Mouse (Mus musculus) frontal cortex, postnatal 25 days (tissue): ENCODE data around the gene Plekhh2.

Source experiments
- DNase-seq, 2 experiments: peaks; one replicate each; pipeline ENCODE4 v3.0.0; 2022; ENCODE audit warnings: low spot score in 2 of 2

The Plekhh2 gene

DNA sequence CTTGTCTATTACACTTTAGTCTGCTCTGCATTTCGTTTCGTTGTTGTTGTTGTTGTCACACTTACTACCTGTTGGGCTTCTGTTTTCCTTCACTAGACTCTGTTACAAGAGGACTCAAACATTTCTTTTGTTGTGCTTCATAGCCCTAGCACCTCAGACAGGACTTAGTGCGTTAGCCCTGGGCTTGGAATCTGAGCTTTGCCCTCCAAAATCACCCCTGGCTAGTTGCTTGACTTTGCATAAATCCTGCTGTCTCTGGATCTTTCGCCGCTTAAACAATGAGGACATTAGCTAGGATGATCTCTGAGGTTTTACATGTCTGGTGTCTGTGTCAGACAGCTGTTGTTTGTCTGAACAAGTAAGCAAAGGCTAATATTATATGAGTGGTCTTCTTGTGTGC is 62.2 kb downstream of the Plekhh2 start:
- no peak for DNase-seq

- no peak for DNase-seq
These were observed 63.4 kb downstream of the Plekhh2 start for GRCm38 (mm10) chr17:84575108-84575507.

DNA sequence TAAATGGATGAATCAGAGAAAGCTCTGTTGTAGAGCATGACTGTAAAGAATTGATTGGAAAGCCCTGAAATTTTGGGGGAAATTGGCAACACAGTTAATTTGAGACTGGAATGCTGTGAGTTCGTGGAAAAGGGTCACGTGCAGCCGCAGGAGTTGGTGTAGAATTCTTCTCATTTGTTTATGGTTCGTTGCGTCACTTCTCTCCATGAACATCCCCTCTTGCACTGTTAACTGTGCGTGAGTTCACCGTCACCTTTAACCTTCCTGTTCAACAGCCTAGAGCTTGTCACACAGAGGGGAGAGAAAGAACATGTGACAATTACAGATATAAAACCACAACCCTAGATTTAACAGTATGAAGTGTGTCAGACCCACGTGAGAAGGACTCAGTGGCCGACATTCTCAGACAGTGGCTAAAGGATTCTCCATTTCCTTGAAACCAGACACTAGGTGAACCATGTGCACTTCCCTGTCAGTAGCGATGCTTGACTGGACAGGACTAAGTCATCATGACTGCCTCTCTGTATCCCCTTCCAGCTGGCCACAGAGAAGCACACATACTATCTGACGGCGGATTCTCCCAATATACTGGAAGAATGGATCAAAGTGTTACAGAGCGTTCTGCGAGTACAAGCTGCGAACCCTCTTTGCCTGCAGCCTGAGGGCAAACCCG is 65.1 kb downstream of the Plekhh2 start:
- no peak for DNase-seq

DNA sequence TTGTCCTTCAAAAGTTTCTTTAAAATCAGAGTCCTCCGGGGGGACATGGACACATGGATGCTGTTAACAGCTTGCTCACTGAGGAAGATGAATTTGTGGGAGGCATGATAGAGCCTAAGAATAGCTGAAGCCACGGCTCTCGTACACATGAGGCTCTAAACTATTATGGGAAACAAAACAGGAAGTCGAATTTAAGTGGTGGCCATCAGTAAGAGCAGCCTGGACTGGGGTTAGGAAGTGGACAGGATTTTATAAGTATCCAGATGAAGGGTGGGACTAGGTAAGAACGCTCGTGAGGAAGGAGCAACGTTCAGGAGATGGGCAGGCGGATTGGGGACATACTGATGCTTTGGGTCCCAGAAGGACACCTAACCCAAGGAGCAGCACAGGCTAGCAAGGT is 67.6 kb downstream of the Plekhh2 start:
- no peak for DNase-seq

GRCm38 (mm10) chr17:84579817-84580216 is 68.1 kb downstream of the Plekhh2 start:
- no peak for DNase-seq

- DNase-seq, result no peak
These were observed 69.1 kb downstream of the Plekhh2 start for GRCm38 (mm10) chr17:84580821-84581220.

DNA sequence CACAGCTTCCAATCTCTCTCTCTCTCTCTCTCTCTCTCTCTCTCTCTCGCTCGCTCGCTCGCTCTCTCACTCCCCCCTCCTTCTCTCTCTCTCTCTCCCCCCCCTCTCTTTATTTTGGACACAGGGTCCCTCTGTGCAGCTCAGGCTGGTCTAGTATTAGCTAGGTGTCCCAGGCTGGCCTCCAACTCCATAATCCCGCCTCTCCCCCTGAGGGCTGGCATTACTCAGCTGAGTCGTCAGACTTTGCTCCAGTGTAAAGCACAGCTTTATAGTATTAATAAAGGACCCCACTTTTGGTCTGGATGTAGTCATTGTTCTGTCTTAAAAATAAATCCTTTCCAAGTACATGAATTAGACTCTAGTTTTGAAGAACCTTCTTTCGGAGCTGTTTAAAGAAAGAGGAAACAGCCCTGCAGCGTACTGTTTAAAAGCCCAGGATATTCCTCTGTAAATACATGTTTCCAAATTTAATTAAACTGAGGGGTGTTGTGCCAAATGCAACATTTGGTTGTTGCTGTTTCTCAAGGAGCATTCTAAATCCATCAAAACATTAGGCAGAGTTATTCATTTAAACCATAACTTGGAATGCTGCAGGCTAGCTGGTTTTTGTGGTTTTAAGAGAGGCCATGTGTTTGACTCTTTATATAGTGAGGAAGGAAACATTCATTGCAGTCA is 70.2 kb downstream of the Plekhh2 start:
- no peak for DNase-seq

GRCm38 (mm10) chr17:84584107-84584506 is 72.4 kb downstream of the Plekhh2 start:
- no peak for DNase-seq

DNA sequence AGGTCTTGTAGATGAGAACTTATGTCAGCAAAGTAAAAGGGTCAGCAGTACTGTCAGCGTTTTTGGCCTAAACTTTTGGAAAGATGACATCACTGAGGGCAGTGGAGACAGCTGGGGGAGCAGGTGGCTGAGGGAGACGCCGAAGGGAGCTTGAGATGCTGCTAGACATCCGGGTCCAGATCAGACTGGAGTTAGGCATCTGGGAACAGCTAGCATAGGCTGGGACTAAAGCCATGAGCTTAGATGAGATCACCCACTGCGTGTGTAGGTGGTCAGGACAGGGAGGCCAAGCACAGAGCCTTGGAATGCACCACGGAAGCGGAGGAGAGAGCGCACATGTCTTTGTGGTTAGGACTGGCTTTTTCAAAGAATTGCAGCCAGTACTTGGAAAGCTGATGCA is 73.4 kb downstream of the Plekhh2 start:
- peak in 1 of 2 experiments; percentile 27 for DNase-seq

DNA sequence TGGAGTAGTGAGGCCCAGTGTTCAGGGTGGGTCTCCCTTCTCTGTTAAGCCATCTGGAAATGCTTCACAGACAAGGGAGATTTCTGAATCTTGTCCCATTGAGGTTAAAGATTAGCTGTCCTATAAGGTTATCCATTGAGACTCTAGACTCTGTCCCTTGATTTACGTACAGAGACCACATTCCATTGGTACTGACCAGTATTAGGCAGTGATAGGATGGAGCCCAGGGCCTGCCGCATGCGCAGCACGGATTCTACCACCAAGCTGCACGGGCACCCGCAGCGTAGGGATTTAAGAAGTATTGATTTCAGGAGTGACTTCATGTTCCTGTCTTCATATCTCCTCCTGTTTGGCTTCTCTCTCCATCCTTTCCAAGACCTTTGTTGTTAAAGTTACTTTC is 78.4 kb downstream of the Plekhh2 start:
- no peak for DNase-seq

GRCm38 (mm10) chr17:84591431-84592150 is 79.9 kb downstream of the Plekhh2 start:
- DNase-seq, result no peak

DNA sequence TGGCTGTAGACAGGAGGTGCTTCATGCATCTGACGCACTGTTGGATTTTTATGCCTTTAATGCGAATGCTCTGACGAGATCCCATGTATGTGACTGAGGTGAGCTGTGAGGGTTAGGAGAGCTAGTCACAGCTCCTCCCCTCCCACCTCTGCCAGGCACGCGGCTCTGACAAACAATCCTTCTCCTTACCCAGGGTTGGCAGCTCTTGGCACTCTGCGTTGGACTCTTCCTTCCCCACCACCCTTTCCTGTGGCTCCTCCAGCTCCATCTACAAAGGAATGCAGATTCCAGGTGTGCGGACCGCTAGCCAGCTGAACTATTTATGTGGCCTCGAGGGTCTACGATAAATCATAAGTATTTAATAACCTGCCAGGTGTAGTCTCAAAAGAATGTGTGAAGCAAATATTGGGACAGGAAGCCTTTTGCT is 84.3 kb downstream of the Plekhh2 start:
- DNase-seq, result no peak

DNA sequence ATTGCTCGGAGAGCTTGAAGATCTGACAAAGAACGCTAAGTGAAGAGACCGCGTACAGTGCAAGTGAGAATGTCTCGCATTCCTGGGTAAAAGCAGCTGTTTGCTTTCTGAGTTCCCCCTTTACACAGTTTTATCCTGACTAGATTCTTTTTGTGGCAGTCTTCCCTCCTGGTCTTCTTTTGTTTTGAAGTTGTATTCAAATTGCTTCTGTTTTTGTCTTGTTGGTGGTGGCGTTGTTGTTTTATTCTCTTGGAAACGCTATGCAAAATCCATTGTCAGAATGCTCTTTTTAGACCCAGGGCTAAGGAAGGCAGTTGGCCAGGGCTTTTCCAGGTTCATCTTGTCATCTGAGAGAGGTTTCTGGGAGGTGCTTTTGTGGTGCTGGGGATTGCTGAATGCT is 84.8 kb downstream of the Plekhh2 start:
- DNase-seq, result no peak

- DNase-seq, result no peak
These were observed 86.2 kb downstream of the Plekhh2 start for GRCm38 (mm10) chr17:84597859-84598258.

DNA sequence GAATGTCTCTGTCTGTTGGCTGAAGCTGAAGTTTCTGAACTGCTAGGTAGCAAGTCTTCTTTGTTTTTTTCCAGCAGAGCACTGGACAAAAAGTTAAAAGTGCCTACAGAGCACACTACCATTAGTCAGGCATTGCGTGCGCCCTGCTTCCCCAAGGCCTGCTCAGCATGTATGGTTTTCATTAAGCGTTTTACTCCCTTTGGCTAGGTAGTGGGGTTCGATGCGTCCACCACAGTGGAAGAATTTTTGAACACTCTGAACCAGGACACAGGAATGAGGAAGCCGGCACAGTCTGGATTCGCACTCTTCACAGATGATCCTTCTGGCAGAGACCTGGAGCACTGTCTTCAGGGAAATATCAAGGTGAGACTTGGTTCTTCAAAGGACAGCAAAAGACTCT is 87.2 kb downstream of the Plekhh2 start:
- DNase-seq, result no peak

DNA sequence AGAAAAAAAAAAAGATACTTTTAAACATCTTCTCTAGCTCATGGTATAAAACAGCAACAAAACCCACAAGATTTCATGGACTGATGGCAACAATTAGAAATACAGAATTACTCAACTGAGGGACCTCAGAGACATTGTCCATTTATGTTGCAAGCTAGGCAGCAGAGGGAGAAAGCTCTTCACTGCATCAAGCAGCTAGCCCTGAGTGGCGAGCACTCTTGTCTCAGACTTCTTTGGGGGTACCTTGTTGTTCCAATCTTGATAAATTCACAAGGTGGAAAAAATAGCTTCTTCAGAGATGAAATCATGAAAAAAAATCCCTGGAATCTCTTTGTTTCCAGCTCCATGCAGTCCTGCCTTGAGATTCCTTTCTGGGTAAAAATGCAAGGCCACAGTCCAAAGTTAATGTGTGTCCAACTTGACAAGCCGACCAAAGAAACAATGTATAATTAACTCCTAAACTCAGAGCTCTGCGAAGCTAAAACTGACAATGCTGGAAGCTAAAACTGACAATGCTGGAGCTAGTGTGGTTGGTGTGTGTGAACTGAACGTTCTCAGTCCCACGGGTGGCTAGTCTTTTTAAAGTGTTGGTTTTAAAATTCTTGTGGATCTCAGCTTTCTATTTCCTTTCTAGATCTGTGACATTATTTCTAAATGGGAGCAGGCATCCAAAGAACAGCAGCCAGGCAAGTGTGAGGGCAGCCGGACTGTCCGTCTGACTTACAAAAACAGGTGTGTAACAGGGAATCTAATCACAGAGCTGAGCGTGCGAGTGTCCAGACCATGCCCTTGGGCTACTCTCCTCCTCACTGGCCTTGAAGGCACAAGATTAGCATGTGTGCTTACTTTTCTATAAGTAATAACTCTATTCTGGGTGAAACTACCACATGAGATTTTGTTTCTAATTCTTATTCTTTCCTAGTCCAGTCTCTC is 88.6 kb downstream of the Plekhh2 start:
- DNase-seq, result no peak

GRCm38 (mm10) chr17:84601805-84602204 is 90.1 kb downstream of the Plekhh2 start:
- DNase-seq, result no peak

DNA sequence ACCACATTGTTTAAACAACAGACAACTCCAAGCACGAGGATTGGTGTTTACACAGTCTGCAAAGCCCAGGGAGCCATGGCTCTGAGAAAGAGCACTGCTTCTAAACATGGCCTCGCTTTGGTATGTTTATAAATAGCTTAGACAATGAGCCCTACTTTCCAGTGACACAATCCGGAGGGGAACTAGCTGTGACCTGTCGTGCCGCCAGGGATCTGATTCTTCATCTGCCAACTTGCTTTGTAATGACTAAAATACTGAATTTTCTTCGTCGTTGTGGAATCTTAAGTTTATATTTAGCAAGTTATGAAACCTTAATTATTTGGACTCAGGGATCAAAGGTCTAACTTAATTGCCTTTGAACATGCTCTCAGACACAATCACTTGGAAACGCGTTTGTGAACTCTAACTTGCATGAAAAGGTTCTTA is 91.5 kb downstream of the Plekhh2 start:
- DNase-seq, result no peak

DNA sequence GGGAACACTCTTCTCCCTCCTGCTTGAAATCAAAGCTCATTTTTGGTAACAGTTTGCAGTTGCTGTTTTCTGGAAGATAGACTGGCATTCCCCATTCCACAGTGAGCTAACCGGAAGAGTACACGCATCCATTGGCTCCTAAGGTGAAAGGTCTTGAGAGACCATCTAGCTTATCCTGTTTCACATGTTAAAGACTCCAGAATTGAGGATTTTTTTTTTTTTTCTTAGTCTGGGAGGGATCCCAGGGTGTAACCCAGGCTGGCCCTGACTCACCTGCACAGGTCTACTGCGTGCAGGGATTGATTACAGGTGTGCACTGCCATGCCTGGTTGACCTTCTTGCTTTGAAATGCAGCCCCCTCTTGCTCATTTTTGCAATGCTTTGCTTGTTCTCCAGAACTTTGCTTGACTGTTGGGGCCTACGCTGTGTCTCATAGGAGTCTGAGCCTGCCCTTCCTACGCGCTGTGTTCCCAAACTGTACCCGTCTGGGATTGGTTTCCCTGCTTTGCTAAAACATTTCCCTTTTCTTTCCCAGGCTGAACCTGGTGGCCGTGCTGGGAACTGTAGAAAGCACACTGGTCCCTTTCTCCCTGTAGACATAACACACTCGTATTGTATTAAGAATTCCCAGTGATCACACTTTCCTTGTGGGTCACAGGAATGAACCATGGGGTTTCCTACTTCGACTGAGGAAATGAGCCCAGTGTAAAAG is 92.2 kb downstream of the Plekhh2 start:
- no peak for DNase-seq

DNA sequence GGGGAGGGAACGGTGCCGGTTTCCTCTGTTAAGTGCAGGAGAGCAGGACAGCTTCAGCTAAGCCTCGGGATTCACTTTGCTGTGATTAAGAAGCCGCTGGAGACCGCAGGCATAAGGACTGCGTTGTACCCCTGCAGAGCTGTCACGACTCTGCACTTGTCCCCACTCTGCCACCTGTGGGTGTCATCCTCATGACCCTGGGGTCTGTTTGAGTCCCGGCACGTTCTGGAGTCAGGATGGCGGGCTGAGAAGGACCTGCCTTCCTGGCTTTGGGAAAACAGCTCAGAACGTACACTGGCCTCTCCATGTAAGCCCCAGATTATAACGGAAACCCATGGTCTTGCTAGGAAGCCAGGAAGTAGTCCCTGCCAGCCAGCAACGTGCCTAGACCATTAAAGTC is 95.3 kb downstream of the Plekhh2 start:
- DNase-seq, result no peak

DNA sequence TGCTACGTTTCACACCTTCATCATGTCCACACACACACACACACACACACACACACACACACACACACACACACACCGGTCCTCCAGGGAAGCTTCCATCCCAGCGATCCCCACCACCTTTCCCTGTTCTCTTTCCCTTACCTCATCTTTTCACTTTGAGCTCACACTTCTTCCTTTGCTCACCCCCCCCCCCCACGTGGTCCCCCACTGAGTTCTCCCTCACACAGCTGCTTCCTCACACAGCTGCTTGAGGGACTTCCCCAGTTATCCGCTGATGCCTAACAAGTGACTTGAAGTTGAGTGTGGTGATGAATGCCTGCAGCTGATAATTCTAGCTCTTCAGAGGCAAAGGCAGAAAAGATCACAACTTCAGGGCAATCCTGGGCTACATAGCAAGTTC is 95.9 kb downstream of the Plekhh2 start:
- DNase-seq, result no peak
